9 mouse cellular contexts compared by ENCODE assay signal in the genomic region with DNA sequence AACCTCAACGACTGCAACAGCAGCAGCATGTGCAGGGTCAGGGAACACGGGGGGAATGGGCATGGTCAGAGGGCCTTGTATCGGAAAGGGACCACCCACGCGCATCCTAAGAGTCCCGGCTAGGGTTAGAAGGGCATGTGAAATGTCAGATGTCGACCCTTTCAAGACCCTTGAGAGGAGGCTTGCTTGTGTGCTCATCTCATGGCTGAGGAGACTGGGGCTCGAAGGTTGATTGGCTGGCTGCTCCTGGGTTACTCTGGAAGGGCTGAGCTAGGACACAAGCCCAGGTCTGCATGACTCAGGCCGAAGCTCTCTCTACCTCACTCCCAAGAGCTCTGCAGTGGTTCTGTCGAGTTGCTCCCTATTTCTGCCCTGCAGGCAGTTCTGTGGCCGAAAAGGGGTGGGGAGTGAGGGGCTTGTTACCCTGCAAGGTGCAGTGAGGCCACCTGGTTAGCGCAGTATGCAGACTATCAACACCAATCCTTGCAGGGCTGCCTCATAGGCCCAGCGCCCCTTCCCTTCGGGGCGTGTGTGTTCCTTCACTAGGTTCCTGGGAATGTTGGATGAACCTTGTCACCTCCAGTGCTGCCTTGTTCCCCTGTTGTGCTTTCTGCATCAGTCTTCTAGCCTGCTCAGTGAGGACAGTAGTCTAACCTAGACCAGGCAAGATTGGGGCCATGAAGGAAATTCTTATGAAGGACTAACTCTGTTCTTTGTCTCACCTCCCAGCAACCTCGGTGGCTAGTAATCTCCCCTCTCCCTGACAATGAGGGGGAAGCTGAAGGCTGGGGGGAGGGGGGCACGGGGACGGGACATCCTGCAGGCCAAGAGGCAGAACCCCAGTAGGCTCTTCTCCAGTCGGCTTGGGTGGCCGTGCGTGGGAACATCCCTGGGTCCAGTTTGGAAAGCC. TPM values are rescaled to one million over a fixed set of nuclear protein-coding genes. Genes with fewer than 3 reads are reported as not detected.
DNase-seq lines count a peak whose midpoint lies in the region; ATAC-seq and TF ChIP-seq lines count a peak whose summit lies in the region.
"Had no signal": no experiment of that assay in that cellular context is flagged by ENCODE, and none has a peak within 500 bp of the region (broad histone marks: within the 10 kb centered on the region; RNA-seq: fewer than 3 reads in every experiment).

No protein-coding gene starts in this region.

- H3K27me3 ChIP-seq in liver, embryonic 11.5 days (replicated peaks; ENCODE audit: control insufficient read depth, insufficient read depth, low read length): no peaks in the 10 kb centered on the region
- peaks cover 27% of the 10 kb centered on the region; the same call in 1 of the 2 replicates for H3K27me3 ChIP-seq in embryonic facial prominence, embryonic 10.5 days (replicated peaks; ENCODE audit: low read depth, poor library complexity, severe bottlenecking)
- H3K27me3 ChIP-seq in intestine, postnatal 0 days (replicated peaks; ENCODE audit: control insufficient read depth, insufficient read depth, low read length): no peaks in the 10 kb centered on the region

- intact Hi-C loops in left cerebral cortex, postnatal 25 days (cut with DNase I): no loop called here

- peak overlapping the region; percentile 41 for H3K4me3 ChIP-seq in liver, embryonic 11.5 days (ENCODE audit: low read depth, low read length)
- H3K4me3 ChIP-seq in embryonic facial prominence, embryonic 10.5 days: peak overlapping the region; percentile 61
- H3K4me3 ChIP-seq in intestine, postnatal 0 days (ENCODE audit: low read depth, low read length): peak overlapping the region; percentile 35
- peak overlapping the region; percentile 39 for H3K4me3 ChIP-seq in olfactory bulb, adult 2 months (ENCODE audit: insufficient read depth, low read depth, low read length)

- H3K9me3 ChIP-seq in liver, embryonic 11.5 days (ENCODE audit: control insufficient read depth, low read length): no peaks in the 10 kb centered on the region
- H3K9me3 ChIP-seq in embryonic facial prominence, embryonic 10.5 days: no peaks in the 10 kb centered on the region
- no peaks in the 10 kb centered on the region for H3K9me3 ChIP-seq in intestine, postnatal 0 days (ENCODE audit: control insufficient read depth)

- TF ChIP-seq CTCF in intestine, postnatal 0 days (IDR thresholded peaks at IDR 0.05; ENCODE audit: low read depth): no peak
- TF ChIP-seq CTCF in olfactory bulb, adult 2 months (IDR thresholded peaks at IDR 0.05; ENCODE audit: insufficient read depth, low read depth, low read length): no peak

- TF ChIP-seq POLR2A in olfactory bulb, adult 2 months (IDR thresholded peaks at IDR 0.05; ENCODE audit: insufficient read depth, low read depth, low read length): no peak

- peak overlapping the region; percentile 1; the same call in 1 of the 2 replicates for H3K9ac ChIP-seq in liver, embryonic 11.5 days (ENCODE audit: low read depth, low read length)
- peak overlapping the region; percentile 40 for H3K9ac ChIP-seq in intestine, postnatal 0 days (ENCODE audit: low read depth, low read length)

- no peak for ATAC-seq in liver, embryonic 11.5 days (replicated peaks; ENCODE audit: low FRiP score)
- ATAC-seq in intestine, postnatal 0 days: peak; percentile 17

- H3K4me1 ChIP-seq in liver, embryonic 11.5 days (replicated peaks; ENCODE audit: control insufficient read depth, insufficient read depth, low read length): no peaks in the 10 kb centered on the region; the same call in 1 of the 2 replicates
- H3K4me1 ChIP-seq in embryonic facial prominence, embryonic 10.5 days: peaks cover 29% of the 10 kb centered on the region
- H3K4me1 ChIP-seq in intestine, postnatal 0 days (replicated peaks; ENCODE audit: control insufficient read depth, insufficient read depth, low read length): no peaks in the 10 kb centered on the region; the same call in 1 of the 2 replicates
- H3K4me1 ChIP-seq in olfactory bulb, adult 2 months (ENCODE audit: control insufficient read depth, insufficient read depth, low read length): peaks cover 29% of the 10 kb centered on the region

- peaks cover 2% of the 10 kb centered on the region; the same call in 1 of the 2 replicates for H3K36me3 ChIP-seq in liver, embryonic 11.5 days (ENCODE audit: control insufficient read depth, insufficient read depth, low read length)
- peaks cover 21% of the 10 kb centered on the region for H3K36me3 ChIP-seq in embryonic facial prominence, embryonic 10.5 days (replicated peaks)
- peaks cover 8% of the 10 kb centered on the region; the same call in 1 of the 2 replicates for H3K36me3 ChIP-seq in intestine, postnatal 0 days (ENCODE audit: control insufficient read depth, insufficient read depth)

- peak overlapping the region; percentile 78 for H3K4me2 ChIP-seq in liver, embryonic 11.5 days
- H3K4me2 ChIP-seq in intestine, postnatal 0 days (replicated peaks; ENCODE audit: low read depth): peak overlapping the region; percentile 77

- WGBS in liver, embryonic 11.5 days: 33% methylated on average over 21 of the region's 21 CpGs
- 14% methylated on average over 21 of the region's 21 CpGs for WGBS in embryonic facial prominence, embryonic 10.5 days
- 32% methylated on average over 21 of the region's 21 CpGs for WGBS in intestine, postnatal 0 days
- WGBS in olfactory bulb, adult 2 months: 45% methylated on average over 21 of the region's 21 CpGs

- no peak overlapping the region for H3K27ac ChIP-seq in liver, embryonic 11.5 days (ENCODE audit: low read depth, low read length)
- peak overlapping the region; percentile 85 for H3K27ac ChIP-seq in embryonic facial prominence, embryonic 10.5 days (replicated peaks)
- H3K27ac ChIP-seq in intestine, postnatal 0 days (ENCODE audit: low read depth, low read length): peak overlapping the region; percentile 64
- peak overlapping the region; percentile 73; the same call in 1 of the 2 replicates for H3K27ac ChIP-seq in olfactory bulb, adult 2 months (ENCODE audit: insufficient read depth, low read depth, low read length)

- DNase-seq in liver, embryonic 11.5 days (ENCODE audit: low spot score): no peak
- no peak for DNase-seq in liver
- peak; percentile 46 for DNase-seq in embryonic facial prominence, embryonic 10.5 days (ENCODE audit: low spot score)
- DNase-seq in natural killer cell, adult 2 months (ENCODE audit: low spot score in 2 of 2): no peak
- DNase-seq in cerebellum, postnatal 25 days: no peak
- DNase-seq in left cerebral cortex, postnatal 25 days (ENCODE audit: low spot score in 2 of 2): no peak

RNA-seq across cellular contexts. Expression of gene Gm13889, which starts 18.8 kb away (rescaled TPM):
- 2.3 and 3.3 TPM in 2 replicates for polyA plus RNA-seq in liver, embryonic 11.5 days (2014; fragmentation: Nextera tagmentation; extraction: Ambion mirVana)
- polyA plus RNA-seq in embryonic facial prominence, embryonic 10.5 days (2016; fragmentation: Nextera tagmentation; extraction: Ambion mirVana): 1.9 and 2.4 TPM in 2 replicates
- 33.7 and 35.4 TPM in 2 replicates for polyA plus RNA-seq in intestine, postnatal 0 days (2015; fragmentation: Nextera tagmentation; extraction: Ambion mirVana)
- polyA plus RNA-seq in olfactory bulb, adult 2 months (2012; ENCODE audit: insufficient read depth, insufficient read length, low replicate concordance, missing spikeins): not detected in 2 replicates
- 10 to 100 TPM; 46.6 to 48.8 TPM for total RNA-seq in left cerebral cortex, postnatal 25 days (2021)

RNA-seq across cellular contexts. Expression of gene Gm27027, which starts 20.4 kb away (rescaled TPM):
- not detected in 2 replicates for polyA plus RNA-seq in liver, embryonic 11.5 days (2014; fragmentation: Nextera tagmentation; extraction: Ambion mirVana)
- not detected in 2 replicates for polyA plus RNA-seq in embryonic facial prominence, embryonic 10.5 days (2016; fragmentation: Nextera tagmentation; extraction: Ambion mirVana)
- not detected in 2 replicates for polyA plus RNA-seq in intestine, postnatal 0 days (2015; fragmentation: Nextera tagmentation; extraction: Ambion mirVana)
- polyA plus RNA-seq in olfactory bulb, adult 2 months (2012; ENCODE audit: insufficient read depth, insufficient read length, low replicate concordance, missing spikeins): not detected in 2 replicates
- total RNA-seq in left cerebral cortex, postnatal 25 days (2021): not detected
- total RNA-seq: adrenal gland, postnatal 36 days had no signal

RNA-seq across cellular contexts. Expression of gene Alkbh3, which starts 34.8 kb away (rescaled TPM):
- polyA plus RNA-seq in liver, embryonic 11.5 days (2014; fragmentation: Nextera tagmentation; extraction: Ambion mirVana): 62.4 and 69.8 TPM in 2 replicates
- polyA plus RNA-seq in embryonic facial prominence, embryonic 10.5 days (2016; fragmentation: Nextera tagmentation; extraction: Ambion mirVana): 55.5 and 57.0 TPM in 2 replicates
- polyA plus RNA-seq in intestine, postnatal 0 days (2015; fragmentation: Nextera tagmentation; extraction: Ambion mirVana): 58.8 and 63.2 TPM in 2 replicates
- polyA plus RNA-seq in olfactory bulb, adult 2 months (2012; ENCODE audit: insufficient read depth, insufficient read length, low replicate concordance, missing spikeins): not detected in 2 replicates
- total RNA-seq in left cerebral cortex, postnatal 25 days (2021): 10 to 100 TPM; 19.4 to 25.7 TPM

Comparison
In these comparisons a context has a peak if more than half of its experiments do, and no peak if none do; other contexts are left out.
1. RNA of gene Alkbh3, which starts 34.8 kb away (polyA plus RNA-seq): 62.4 to 69.8 TPM in liver, embryonic 11.5 days, 58.8 to 63.2 TPM in intestine, postnatal 0 days and 55.5 to 57.0 TPM in embryonic facial prominence, embryonic 10.5 days; not detected in olfactory bulb, adult 2 months; every median in the first group is over 10 times any median in the second.
2. Peak in every context shown above with its lines, with median percentiles within 50 percentile points of each other: H3K4me3 ChIP-seq.